Mouse (Mus musculus) Muller cell, postnatal 12 days (primary cell): ENCODE measurements at regions not wholly inside any gene's neighbourhood (a gene's known extent, or its start where the extent isn't known, plus 50 kb on each side); places are given as distances from the start of the nearest gene placed in this dataset.

Experiments
- DNase-seq: peaks from one replicate; pipeline ENCODE4 v3.0.0-alpha.2; 2015; ENCODE audit errors: inconsistent ontology term

DNA sequence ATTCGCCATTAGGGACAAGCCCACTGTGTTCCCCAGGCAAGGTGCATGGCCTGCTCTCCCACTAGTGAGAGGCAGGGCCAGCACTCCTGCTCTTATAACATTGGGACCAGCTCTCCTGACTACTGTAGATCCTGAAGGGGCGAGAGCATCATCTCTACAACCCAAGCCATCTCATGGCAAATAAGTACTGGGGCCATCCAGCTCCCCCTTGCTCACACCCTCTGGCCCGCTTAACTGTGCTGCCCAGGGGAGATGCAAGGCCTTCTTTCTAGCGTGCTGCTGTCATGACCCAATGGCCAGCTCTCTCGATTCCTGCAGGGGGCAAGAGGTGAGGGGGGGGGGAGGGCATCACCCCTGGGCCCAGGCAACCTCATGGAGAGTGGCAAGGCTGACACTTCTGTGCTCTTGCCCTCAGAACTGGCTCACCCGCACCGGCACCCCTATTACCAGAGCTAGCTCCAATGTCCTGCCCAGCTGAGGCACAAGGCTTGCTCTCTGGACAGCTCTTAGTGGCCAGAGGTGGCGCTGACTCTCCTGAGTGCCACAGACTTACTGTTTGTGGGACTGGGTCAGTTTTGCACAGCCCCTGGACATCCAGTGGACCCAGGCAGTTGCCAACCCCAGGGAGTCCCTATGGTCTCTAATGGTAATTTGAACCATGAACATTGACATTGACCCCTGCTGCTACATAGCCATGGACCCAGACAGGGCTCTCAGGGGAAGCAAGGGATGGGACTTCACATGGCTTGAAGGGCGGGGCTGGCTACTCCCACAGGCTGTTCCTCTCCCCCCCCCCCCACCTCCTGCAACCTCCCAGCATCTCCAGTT lies 448.2 kb downstream of the Tdrd3 start:
- no peak for DNase-seq

DNA sequence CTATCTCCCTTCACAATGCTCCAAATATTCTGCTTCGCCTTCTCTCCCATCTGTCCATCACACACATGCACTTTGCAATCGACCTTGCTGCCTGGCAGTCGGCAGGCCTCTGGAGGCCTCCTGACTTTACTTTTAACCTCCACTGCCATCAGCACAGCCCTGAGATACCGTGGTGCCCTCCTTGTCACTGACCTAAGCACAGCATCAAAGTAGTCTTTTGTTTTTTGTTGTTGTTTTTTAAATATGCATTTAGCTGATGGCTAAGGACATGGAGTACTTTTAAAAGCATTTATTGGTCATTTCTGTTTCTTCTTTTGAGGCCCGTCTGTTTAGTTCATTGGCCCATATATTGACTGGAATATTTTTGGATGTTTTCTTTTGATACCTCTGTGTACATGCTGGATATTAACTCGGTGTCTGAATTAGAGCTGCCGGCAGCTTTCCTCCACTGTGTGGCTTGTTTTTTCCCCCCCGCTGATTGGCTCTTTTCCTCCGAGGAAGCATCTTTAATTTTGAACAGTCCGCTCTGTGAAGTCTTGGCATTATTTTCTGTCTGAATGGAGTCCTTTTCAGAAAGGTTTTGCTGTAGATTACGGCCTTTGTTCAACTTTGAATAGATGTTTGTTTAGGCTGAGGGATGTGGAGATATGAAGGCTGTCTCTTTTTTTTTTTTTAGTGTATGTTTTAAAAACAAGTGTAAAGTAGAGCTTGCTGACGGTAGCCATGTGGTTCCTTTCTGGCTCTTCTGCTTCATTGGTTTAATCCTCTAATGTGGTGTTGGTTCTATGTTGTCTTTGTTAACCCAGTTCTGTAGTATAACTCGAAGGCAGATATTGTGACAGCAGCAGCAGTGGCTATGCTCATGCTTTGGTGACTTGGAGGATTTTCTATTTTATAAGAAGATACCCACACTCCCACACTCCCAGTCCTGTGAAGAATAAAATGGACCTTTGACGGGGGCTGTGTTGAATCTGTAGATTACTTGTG lies 449.1 kb downstream of the Tdrd3 start:
- peak; percentile 20 for DNase-seq

DNA sequence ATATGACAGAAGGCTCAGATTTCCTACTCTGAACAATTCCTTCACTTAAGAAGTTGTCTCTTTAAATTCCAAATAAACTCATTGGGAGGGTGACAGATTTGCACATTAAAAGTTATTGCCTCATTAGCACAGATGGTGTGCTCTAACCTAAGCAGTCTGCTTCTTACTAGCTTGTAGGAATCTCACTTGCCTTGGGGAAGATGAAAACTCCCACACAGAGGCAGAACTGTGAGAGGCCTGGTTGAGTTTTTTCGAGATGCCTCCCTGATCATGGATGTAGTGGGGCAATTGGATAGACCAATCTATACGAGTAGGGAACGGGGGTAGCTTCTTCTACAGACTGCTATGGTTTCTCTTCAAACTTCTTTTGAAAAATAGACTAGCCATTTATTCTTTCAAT lies 485.3 kb downstream of the Tdrd3 start:
- DNase-seq = no peak

DNA sequence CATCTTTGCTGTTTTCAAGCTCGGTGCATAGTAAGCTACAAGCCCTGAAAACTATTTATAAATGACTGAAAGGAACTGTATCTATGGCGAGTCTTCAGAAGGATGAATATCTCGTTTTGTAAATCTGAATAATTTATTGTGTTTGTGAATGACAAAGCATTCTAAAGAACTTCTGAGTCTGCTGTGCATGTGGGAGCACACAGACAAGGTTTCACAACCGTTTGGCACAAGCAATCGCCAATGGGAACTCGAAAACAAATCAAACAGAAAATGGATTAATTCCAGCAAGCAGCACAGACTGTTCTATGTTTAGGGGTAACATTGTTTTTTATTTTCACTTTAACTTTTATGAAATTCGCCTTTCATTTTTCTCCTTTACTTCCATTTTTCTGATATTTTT lies 486.0 kb downstream of the Tdrd3 start:
- no peak for DNase-seq
